Mouse (Mus musculus) bone marrow macrophage, adult 2 months (primary cell): ENCODE measurements around the gene Ggt5.

Source experiments
- CTCF ChIP-seq: IDR thresholded peaks from 2 replicates; pipeline ENCODE4 v1.5.1; 2012; ENCODE audit warnings: low read depth, mild to moderate bottlenecking, low read length, moderate library complexity
- POLR2A ChIP-seq: IDR thresholded peaks from 2 replicates; pipeline ENCODE4 v1.6.1; 2012; ENCODE audit warnings: mild to moderate bottlenecking, low read depth, low read length, borderline replicate concordance

GRCm38 (mm10) chr10:75566321-75566720 lies 22.8 kb upstream of the Ggt5 start:
- TF ChIP-seq POLR2A = no peak
- no peak for TF ChIP-seq CTCF
